Mouse (Mus musculus) neutrophil, adult 59 days (primary cell): ENCODE results near the gene Bnipl. TPM values are rescaled to one million over a fixed set of nuclear protein-coding genes. Genes with fewer than 3 reads are reported as not detected.

ENCODE experiments used
- total RNA-seq, 2 experiments: library from RNA; stranded (reverse); gene quantifications; 1 replicate in 1 of 2; 2 replicates in 1 of 2; pipeline ENCODE4 v1.2.4; 2023

Gene Bnipl
- total RNA-seq = not detected

DNA sequence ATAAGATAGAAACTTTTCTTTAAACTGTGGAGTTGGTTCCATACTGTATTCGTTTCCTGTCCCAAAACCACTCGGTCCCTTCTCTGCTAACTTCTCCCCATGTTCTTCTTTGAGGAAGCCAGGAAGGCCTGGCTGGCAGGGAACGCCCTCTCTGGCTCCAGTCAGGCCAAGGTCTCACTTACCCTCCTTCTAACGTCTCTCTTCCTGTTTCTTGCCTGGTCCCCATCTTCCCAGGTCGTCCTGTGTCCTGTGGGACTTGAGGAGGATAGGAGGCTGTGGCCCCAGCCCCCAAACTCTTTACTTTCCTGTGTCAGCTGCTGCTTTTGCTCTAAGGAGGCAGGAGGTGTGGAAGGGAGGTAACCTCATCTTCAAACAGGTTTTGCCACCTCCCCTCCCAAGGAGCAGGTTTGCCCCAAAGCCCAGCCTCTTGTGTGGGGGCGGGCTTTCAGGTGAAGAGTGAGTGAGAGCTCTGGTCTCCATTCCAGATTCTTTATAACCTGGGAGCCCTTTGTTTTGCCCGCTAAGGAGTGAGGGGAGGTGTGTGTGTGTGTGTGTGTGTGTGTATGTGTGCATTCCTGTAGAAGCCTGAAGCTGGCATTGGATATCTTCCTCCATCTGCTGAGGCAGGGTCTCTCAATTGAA is at the start of gene Bnipl:
Bnipl (minus strand) TSS at position 411 of the 642 bp plus-strand sequence.

GRCm38 (mm10) chr3:95281216-95282126 is 30.5 kb upstream of the Bnipl start, which contains the start of the genes Mindy1 and Prune1:
TSS of gene Mindy1 (plus strand) at chr3:95281345.
TSS of gene Prune1 (minus strand) at chr3:95282076.

GRCm38 (mm10) chr3:95241498-95241897 is 9.5 kb downstream of the Bnipl start, which contains the start of gene Gm128:
TSS of gene Gm128 (minus strand) at chr3:95241598.

GRCm38 (mm10) chr3:95231298-95232221 is 19.4 kb downstream of the Bnipl start, which contains the start of gene Mllt11:
TSS of gene Mllt11 (minus strand) at chr3:95232171.

DNA sequence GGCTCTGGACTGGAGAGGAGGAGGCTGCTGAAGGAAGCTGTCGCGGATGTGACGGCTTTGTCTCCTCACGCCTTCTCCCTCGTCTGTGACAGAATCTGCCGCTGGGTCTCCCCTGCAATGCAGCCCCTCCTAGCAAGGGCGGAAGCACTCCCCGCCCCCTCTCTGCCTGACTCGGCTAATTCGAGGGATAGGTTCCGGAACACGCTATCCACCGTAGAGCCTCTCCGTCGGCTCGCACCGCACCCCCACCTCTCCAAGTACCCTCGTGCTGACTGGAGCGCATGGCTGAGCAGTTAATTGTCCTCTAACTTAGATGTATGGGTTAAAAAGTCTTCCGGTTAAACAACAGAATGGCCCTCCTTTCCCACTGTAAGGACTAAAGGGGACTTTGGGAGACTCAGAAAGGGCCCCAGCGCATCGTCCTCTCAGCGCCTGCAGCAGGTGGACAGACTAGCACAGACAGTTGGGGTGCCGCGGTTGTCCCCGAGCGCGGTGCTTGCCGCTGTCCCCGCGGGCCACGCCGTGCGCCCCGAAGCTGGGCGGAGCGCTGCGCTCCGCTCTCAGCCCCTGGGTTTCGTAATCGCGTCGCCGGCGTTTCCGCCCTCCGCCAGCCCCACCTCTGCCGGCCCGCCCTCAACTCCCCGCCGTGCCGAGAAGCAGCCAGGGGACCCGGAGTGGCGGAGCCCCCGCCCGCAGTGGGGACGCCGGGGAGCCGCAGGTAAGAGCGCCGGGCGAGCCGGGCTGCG is 22.7 kb downstream of the Bnipl start, which contains the start of gene Cdc42se1:
Cdc42se1 (plus strand) TSS at position 585 of the 746 bp plus-strand sequence.

DNA sequence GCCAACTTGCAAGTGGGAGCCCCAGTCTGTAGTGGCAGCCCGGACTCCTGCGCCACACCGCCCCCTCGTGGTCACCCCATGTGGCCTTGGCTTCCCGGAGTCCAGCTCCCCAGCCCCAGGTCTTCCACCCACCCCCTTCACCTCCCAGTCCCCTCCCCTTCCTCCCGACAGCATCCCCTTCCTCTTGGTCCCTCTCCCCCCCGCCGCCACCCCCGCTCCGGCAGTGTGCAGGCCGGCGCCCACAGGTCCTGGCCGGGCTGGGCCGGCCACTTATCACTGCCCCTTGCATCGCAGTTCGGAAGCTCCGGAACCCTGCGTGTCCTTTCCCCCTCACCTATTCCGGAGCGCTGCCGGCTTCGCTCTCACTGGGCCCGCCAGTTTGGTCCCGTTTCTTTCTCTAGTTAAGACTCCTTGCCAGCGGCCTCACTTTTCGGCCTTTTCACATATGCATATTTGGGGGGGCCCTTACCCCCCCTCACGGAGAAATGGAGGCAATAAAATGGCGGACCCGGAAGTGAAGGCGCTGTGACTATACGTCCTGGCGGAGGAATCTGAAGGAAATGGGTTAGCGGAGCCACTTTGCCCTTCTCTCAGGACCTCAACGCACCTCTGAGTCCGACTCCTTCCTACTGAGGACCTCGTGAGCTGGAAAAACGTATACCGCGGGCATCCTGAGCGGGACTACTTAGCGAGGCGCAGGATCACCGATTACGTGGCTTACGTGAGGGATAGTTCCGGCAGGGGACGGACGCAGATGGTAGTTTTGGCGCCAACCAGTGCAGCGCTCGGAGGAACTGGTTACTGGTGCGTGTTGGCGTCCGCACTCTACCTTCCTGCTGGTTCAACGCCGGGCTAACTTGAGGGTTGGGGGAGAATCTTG is 33.5 kb downstream of the Bnipl start, which contains the start of gene Gabpb2:
Gabpb2 (minus strand) TSS at position 662 of the 880 bp plus-strand sequence.

Other genes starting within 250 kb of the Bnipl start
- gene Zfp687, start 235.7 kb downstream of the Bnipl start, total RNA-seq = 10 to 100 TPM; 52.3 to 57.1 TPM
- gene Psmd4, start 208.6 kb downstream of the Bnipl start, total RNA-seq = 10 to 100 TPM; 87.5 to 94.1 TPM
- 10 to 100 TPM; 24.1 to 25.7 TPM for gene Pip5k1a, start 144.3 kb downstream of the Bnipl start, total RNA-seq
- gene Vps72, start 140.2 kb downstream of the Bnipl start, total RNA-seq = 10 to 100 TPM; 31.7 to 35.6 TPM
- 1 to 10 TPM in 1 of 2 experiments, under 1 TPM in 1; 0.91 to 1.3 TPM for gene Tmod4, start 126.7 kb downstream of the Bnipl start, total RNA-seq
- gene Scnm1, start 117.2 kb downstream of the Bnipl start, total RNA-seq = 10 to 100 TPM; 40.4 to 48.0 TPM
- gene Lysmd1, start 117.1 kb downstream of the Bnipl start, total RNA-seq = 1 to 10 TPM; 2.0 to 2.4 TPM
- 10 to 100 TPM; 91.8 to 96.8 TPM for gene Tnfaip8l2, start 108.8 kb downstream of the Bnipl start, total RNA-seq
- under 1 TPM; 0.26 to 0.33 TPM for gene Sema6c, start 90.7 kb downstream of the Bnipl start, total RNA-seq
- gene Gabpb2, start 33.3 kb downstream of the Bnipl start, total RNA-seq = 10 to 100 TPM; 39.2 to 39.9 TPM
- 100 to 1,000 TPM; 255 TPM for gene Cdc42se1, start 22.5 kb downstream of the Bnipl start, total RNA-seq
- gene Mllt11, start 19.0 kb downstream of the Bnipl start, total RNA-seq = 1 to 10 TPM; 1.1 to 2.4 TPM
- gene Gm128, start 9.6 kb downstream of the Bnipl start, total RNA-seq = under 1 TPM; 0.20 to 0.36 TPM
- 100 to 1,000 TPM; 157 to 168 TPM for gene Mindy1, start 30.2 kb upstream of the Bnipl start, total RNA-seq
- 10 to 100 TPM; 21.7 to 23.4 TPM for gene Prune1, start 30.9 kb upstream of the Bnipl start, total RNA-seq
- 1 to 10 TPM; 1.9 to 2.5 TPM for gene Anxa9, start 56.0 kb upstream of the Bnipl start, total RNA-seq
- 100 to 1,000 TPM; 132 to 151 TPM for gene Cers2, start 63.6 kb upstream of the Bnipl start, total RNA-seq
- gene Setdb1, start 106.0 kb upstream of the Bnipl start, total RNA-seq = 10 to 100 TPM; 20.7 to 21.6 TPM
- gene 4930558C23Rik, start 151.6 kb upstream of the Bnipl start, total RNA-seq = not detected
- gene Arnt, start 183.2 kb upstream of the Bnipl start, total RNA-seq = 10 to 100 TPM; 53.6 to 54.3 TPM
- under 1 TPM; 0.75 to 0.78 TPM for gene Ctsk, start 248.1 kb upstream of the Bnipl start, total RNA-seq